Mouse (Mus musculus) liver, adult 2 months (tissue): ENCODE measurements at regions not wholly inside any gene's neighbourhood (a gene's known extent, or its start where the extent isn't known, plus 50 kb on each side); places are given as distances from the start of the nearest gene placed in this dataset.

Experiments used
- CTCF ChIP-seq: fragments of 200-500 bp; IDR thresholded peaks from 2 replicates; pipeline ENCODE4 v1.5.1; 2011; ENCODE audit warnings: low read depth, low read length, control low read depth
- POLR2A ChIP-seq: fragments of 200-500 bp; IDR thresholded peaks from 2 replicates; pipeline ENCODE4 v1.6.1; 2011; ENCODE audit warnings: low read length, control low read depth; ENCODE audit not compliant: insufficient read depth; ENCODE audit errors: extremely low read depth

GRCm38 (mm10) chr10:66782025-66782424, 313.9 kb upstream of the Jmjd1c start:
- TF ChIP-seq CTCF (no peak), POLR2A (no peak)
